Mouse (Mus musculus) Patski (cell line): ENCODE measurements around the gene Daam2. TPM values are rescaled to one million over a fixed set of nuclear protein-coding genes. Genes with fewer than 3 reads are reported as not detected.
A peak's percentile ranks its signal among the peaks of the same experiment; 100 is the strongest.
"Not testable (repeated sequence)": the region's sequence is repeated elsewhere in the genome, so short reads cannot be mapped to it uniquely, and the experiment has no call there.

Source experiments
- ATAC-seq: fragments of 100-300 bp; one replicate; pipeline ENCODE4 v1.8.0; 2021
- CTCF ChIA-PET: fragments of 350-600 bp; sonication (Branson Sonifier 250); formaldehyde crosslinking; loops from one replicate; lab custom pipeline; 2022; ENCODE audit warnings: inconsistent platforms; lab: Charles Lee
- POLR2A ChIA-PET: fragments of 350-600 bp; sonication (Branson Sonifier 250); formaldehyde crosslinking; loops from one replicate; lab custom pipeline; 2022; ENCODE audit warnings: antibody characterized with exemption, inconsistent platforms; lab: Charles Lee
- DNase-seq: peaks from one replicate; pipeline ENCODE4 v3.0.0-alpha.2; 2011; ENCODE audit warnings: low read depth, low spot score
- H3K27me3 ChIP-seq: fragments of 371-371 bp; one replicate; pipeline ENCODE4 v1.5.1; 2021
- CTCF ChIP-seq: fragments of 100-300 bp; IDR thresholded peaks from one replicate; pipeline ENCODE4 v1.5.1; 2021
- in situ Hi-C: fragments of 300-500 bp; cut with MboI; formaldehyde crosslinking; loops from 3 replicates; pipeline ENCODE4 v1.11.1; 2018; ENCODE audit warnings: low pct_unique_long_range_greater_than_20kb, mixed read lengths
- polyA plus RNA-seq: library from polyadenylated mRNA; unstranded; gene quantifications from one replicate; pipeline ENCODE4 v1.2.3, GENCODE M21; 2021

Gene Daam2
- polyA plus RNA-seq, 1 experiment from 2014 or later: 2.4 TPM

DNA sequence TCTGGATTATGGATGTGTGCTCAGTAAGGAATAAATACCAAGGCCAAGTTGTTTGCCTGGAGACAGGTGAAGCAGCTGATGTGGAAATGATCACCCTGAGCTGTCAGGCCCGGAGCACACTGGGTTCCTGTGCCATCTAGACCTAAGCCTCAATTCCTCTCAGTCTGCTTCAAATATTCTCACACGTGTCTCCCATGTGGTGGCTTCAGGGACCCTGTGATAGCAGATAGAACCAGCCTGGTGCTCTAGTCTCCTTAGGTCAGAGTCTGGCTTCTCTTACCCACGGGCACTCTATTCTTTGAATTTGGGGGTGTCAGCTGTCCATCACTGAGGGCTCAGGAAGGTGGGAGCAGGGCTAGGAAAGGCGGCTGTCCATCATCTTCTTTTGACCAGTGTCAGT is 124.4 kb downstream of the Daam2 start:
- POLR2A ChIA-PET: interaction anchor here (1.1 kb wide), 2 partner anchors 10 kb away, joined by 3 to 4 read pairs; no protein-coding TSS in a partner anchor
- TF ChIP-seq CTCF: no peak
- CTCF ChIA-PET: no interaction called here
- in situ Hi-C loops: no loop called here
- ATAC-seq: no peak
- no peak for DNase-seq
- no peaks in the 10 kb centered on the region for H3K27me3 ChIP-seq

DNA sequence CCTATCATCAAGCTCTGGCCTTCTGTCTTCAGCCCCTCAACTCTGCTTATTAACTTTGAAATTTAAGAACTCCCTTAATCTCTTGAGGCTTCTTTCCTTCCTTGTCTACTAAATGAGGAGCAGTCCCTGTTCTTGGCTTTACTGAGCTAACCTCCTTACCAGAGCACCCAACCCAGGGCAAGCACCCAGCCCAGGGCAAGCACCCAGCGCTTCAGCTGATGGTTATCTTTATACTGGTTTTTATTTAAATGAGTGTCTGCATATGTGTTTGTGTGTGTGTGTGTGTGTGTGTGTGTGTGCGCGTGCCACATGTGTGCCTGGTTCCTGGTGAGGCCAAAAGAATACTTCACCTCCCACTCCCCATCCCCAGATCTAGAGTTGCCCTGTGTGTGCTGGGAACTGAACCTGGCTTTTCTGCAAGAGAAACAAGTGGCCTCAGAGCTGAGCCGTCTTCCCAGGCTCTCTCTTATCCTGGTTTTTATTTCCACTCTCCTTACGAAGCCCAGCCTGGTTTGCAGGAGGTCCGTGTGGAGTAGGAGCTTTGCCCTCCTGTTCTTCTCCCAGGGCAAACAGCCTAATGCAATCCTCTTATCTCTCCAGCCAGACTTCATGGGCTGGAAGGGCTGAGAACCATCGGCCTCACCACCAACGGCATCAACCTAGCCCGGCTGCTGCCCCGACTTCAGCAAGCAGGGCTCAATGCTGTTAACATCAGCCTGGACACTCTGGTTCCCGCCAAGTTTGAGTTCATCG is 125.1 kb downstream of the Daam2 start:
- ChIA-PET CTCF (interaction anchor here (1.5 kb wide), 1 partner anchor 15 kb away, joined by 4 read pairs; no protein-coding TSS in a partner anchor), POLR2A (interaction anchor here (1.1 kb wide), 1 partner anchor 10 kb away, joined by 3 read pairs; no protein-coding TSS in a partner anchor)
- no peak for ATAC-seq
- no peak for DNase-seq
- TF ChIP-seq CTCF: no peak
- in situ Hi-C loops: no loop called here
- H3K27me3 ChIP-seq: no peaks in the 10 kb centered on the region

GRCm38 (mm10) chr17:49437306-49437705 is 126.8 kb downstream of the Daam2 start:
- H3K27me3 ChIP-seq, in situ Hi-C loops, DNase-seq, POLR2A ChIA-PET, ATAC-seq: not testable (repeated sequence)
- CTCF ChIA-PET: interaction anchor here (1.0 to 1.7 kb wide), 3 partner anchors 12 to 30 kb away, joined by 3 to 5 read pairs (median 3); no protein-coding TSS in a partner anchor

GRCm38 (mm10) chr17:49436631-49437030 is 127.5 kb downstream of the Daam2 start:
- in situ Hi-C loops: no loop called here
- H3K27me3 ChIP-seq: no peaks in the 10 kb centered on the region
- no peak for DNase-seq
- no peak for ATAC-seq
- POLR2A ChIA-PET: interaction anchor here (0.5 to 0.9 kb wide), 2 partner anchors 12 to 14 kb away, joined by 3 read pairs; no protein-coding TSS in a partner anchor
- CTCF ChIA-PET: interaction anchor here (1.0 to 1.7 kb wide), 3 partner anchors 13 to 31 kb away, joined by 3 to 5 read pairs (median 3); no protein-coding TSS in a partner anchor
- TF ChIP-seq CTCF: no peak

GRCm38 (mm10) chr17:49435081-49435480 is 129.1 kb downstream of the Daam2 start:
- in situ Hi-C loops: no loop called here
- no peak for DNase-seq
- no peak for TF ChIP-seq CTCF
- CTCF ChIA-PET: no interaction called here
- no peak for ATAC-seq
- H3K27me3 ChIP-seq: no peaks in the 10 kb centered on the region
- POLR2A ChIA-PET: no interaction called here

GRCm38 (mm10) chr17:49434236-49434635 is 129.9 kb downstream of the Daam2 start:
- no peak for TF ChIP-seq CTCF
- H3K27me3 ChIP-seq: no peaks in the 10 kb centered on the region
- no peak for DNase-seq
- ATAC-seq: no peak
- CTCF ChIA-PET: no interaction called here
- in situ Hi-C loops: no loop called here
- POLR2A ChIA-PET: no interaction called here

GRCm38 (mm10) chr17:49433071-49433470 is 131.1 kb downstream of the Daam2 start:
- no peak for ATAC-seq
- no peak for DNase-seq
- POLR2A ChIA-PET: interaction anchor here (0.7 kb wide), 1 partner anchor 740 kb away, joined by 3 read pairs; no protein-coding TSS in a partner anchor
- TF ChIP-seq CTCF: no peak
- no peaks in the 10 kb centered on the region for H3K27me3 ChIP-seq
- CTCF ChIA-PET: no interaction called here
- in situ Hi-C loops: no loop called here

GRCm38 (mm10) chr17:49432071-49432711 is 132.0 kb downstream of the Daam2 start:
- POLR2A ChIA-PET: interaction anchor here (0.7 kb wide), 1 partner anchor 15 kb away, joined by 3 read pairs; no protein-coding TSS in a partner anchor
- no peak for TF ChIP-seq CTCF
- ATAC-seq (peak; percentile 26), DNase-seq (peak; percentile 73)
- no peaks in the 10 kb centered on the region for H3K27me3 ChIP-seq
- in situ Hi-C loops: no loop called here
- CTCF ChIA-PET: no interaction called here

DNA sequence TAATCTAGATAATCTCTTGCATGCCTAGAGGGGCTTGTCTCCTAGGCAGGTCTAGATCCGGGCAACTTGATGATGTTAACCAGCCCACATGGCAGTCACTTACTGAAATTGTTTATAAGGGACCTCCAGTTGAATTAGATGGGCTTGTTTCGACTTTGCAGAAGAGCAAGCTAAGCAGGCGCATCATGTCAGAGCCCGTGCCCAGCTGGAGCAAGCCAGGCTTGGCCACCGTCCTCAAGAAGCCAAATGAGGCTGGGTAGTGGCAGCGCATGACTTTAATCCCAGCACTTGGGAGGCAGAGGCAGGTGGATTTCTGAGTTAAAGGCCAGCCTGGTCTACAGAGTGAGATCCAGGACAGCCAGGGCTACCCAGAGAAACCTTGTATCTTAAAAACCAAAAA is 133.0 kb downstream of the Daam2 start:
- CTCF ChIA-PET: interaction anchor here (0.6 to 1.5 kb wide), 2 partner anchors 26 to 69 kb away, joined by 3 to 5 read pairs; no protein-coding TSS in a partner anchor
- H3K27me3 ChIP-seq: no peaks in the 10 kb centered on the region
- POLR2A ChIA-PET: interaction anchor here (2.2 kb wide), 1 partner anchor 24 kb away, joined by 5 read pairs; no protein-coding TSS in a partner anchor
- DNase-seq (no peak), ATAC-seq (no peak)
- in situ Hi-C loops: no loop called here
- no peak for TF ChIP-seq CTCF

- ATAC-seq (no peak), DNase-seq (no peak)
- no peaks in the 10 kb centered on the region for H3K27me3 ChIP-seq
- in situ Hi-C loops: no loop called here
- ChIA-PET POLR2A (interaction anchor here (2.2 kb wide), 1 partner anchor 25 kb away, joined by 5 read pairs; no protein-coding TSS in a partner anchor), CTCF (interaction anchor here (1.2 to 1.5 kb wide), 2 partner anchors 27 to 991 kb away, joined by 3 to 5 read pairs; no protein-coding TSS in a partner anchor)
- TF ChIP-seq CTCF: no peak
Measured at GRCm38 (mm10) chr17:49430136-49430535, 134.0 kb downstream of the Daam2 start.
